Mouse (Mus musculus) megakaryocyte-erythroid progenitor cell, adult 5-6 weeks (primary cell): Measurements from ENCODE around the gene Pou2af1. TPM values are rescaled to one million over a fixed set of nuclear protein-coding genes. Genes with fewer than 3 reads are reported as not detected.

Source experiments
- total RNA-seq, 2 experiments: library from RNA; stranded (forward) in 1 of 2; stranded (reverse) in 1 of 2; fragments of 200-1000, 215-1000 nt in 1 of 2; fragments of >200 nt in 1 of 2; fragmentation: Nextera tagmentation in 1 of 2; gene quantifications; 2 replicates each; pipeline ENCODE4 v1.2.3; 2014 to 2017

The Pou2af1 gene
- total RNA-seq, 2 experiments from 2014 or later = 0.66 to 9.3 TPM

Other genes starting within 250 kb of the Pou2af1 start
- 28.4 and 41.0 TPM in 2 replicates for gene Sik2, start 204.6 kb upstream of the Pou2af1 start, total RNA-seq (2014; fragmentation: Nextera tagmentation)
- 10.6 and 13.2 TPM in 2 replicates for gene Sik2, start 204.6 kb upstream of the Pou2af1 start, total RNA-seq (2017)
- not detected in 2 replicates for gene Btg4, start 152.8 kb upstream of the Pou2af1 start, total RNA-seq (2014; fragmentation: Nextera tagmentation)
- gene Btg4, start 152.8 kb upstream of the Pou2af1 start, total RNA-seq (2017) = not detected in 2 replicates
- gene Layn, start 136.6 kb upstream of the Pou2af1 start, total RNA-seq (2014; fragmentation: Nextera tagmentation) = not detected in 2 replicates
- gene Layn, start 136.6 kb upstream of the Pou2af1 start, total RNA-seq (2017) = 6.1 TPM in 1 of 2 replicates, not detected in the other
- gene 4833427G06Rik, start 111.6 kb upstream of the Pou2af1 start, total RNA-seq (2014; fragmentation: Nextera tagmentation) = not detected in 2 replicates
- gene 4833427G06Rik, start 111.6 kb upstream of the Pou2af1 start, total RNA-seq (2017) = not detected in 2 replicates
- 0.20 and 0.48 TPM in 2 replicates for gene Gm32742, start 48.2 kb upstream of the Pou2af1 start, total RNA-seq (2014; fragmentation: Nextera tagmentation)
- gene Gm32742, start 48.2 kb upstream of the Pou2af1 start, total RNA-seq (2017) = 0.11 TPM in 1 of 2 replicates, not detected in the other
- gene Colca2, start 64.9 kb downstream of the Pou2af1 start, total RNA-seq (2014; fragmentation: Nextera tagmentation) = 0.55 TPM in 1 of 2 replicates, not detected in the other
- gene Colca2, start 64.9 kb downstream of the Pou2af1 start, total RNA-seq (2017) = 0.65 TPM in 1 of 2 replicates, not detected in the other
- not detected in 2 replicates for gene 1810046K07Rik, start 115.2 kb downstream of the Pou2af1 start, total RNA-seq (2014; fragmentation: Nextera tagmentation)
- not detected in 2 replicates for gene 1810046K07Rik, start 115.2 kb downstream of the Pou2af1 start, total RNA-seq (2017)